ENCODE assay signal across 8 mouse cellular contexts in genomic region chr13:104590097-104590607, GRCm38 (mm10).
A peak's percentile ranks its signal among the peaks of the same experiment; 100 is the strongest.
DNase-seq lines count a peak whose midpoint lies in the region; ATAC-seq and TF ChIP-seq lines count a peak whose summit lies in the region.
"Had no signal": no experiment of that assay in that cellular context is flagged by ENCODE, and none has a peak within 500 bp of the region (broad histone marks: within the 10 kb centered on the region; RNA-seq: fewer than 3 reads in every experiment).

No protein-coding gene starts in this region.

- H3K9ac ChIP-seq in embryonic facial prominence, embryonic 11.5 days (replicated peaks; ENCODE audit: low read length), result no peak overlapping the region
- peak overlapping the region; percentile 13; the same call in 1 of the 2 replicates for H3K9ac ChIP-seq in limb, embryonic 14.5 days (ENCODE audit: low read depth, low read length, severe bottlenecking)
- H3K9ac ChIP-seq: neural tube, embryonic 12.5 days had no signal

- no peaks in the 10 kb centered on the region for H3K9me3 ChIP-seq in embryonic facial prominence, embryonic 11.5 days (replicated peaks; ENCODE audit: control insufficient read depth, low read length)
- H3K9me3 ChIP-seq in limb, embryonic 14.5 days (ENCODE audit: control insufficient read depth, low read length), result no peaks in the 10 kb centered on the region
- H3K9me3 ChIP-seq: neural tube, embryonic 12.5 days had no signal

- H3K4me3 ChIP-seq in embryonic facial prominence, embryonic 11.5 days (ENCODE audit: low read depth, low read length), result no peak overlapping the region
- no peak overlapping the region for H3K4me3 ChIP-seq in limb, embryonic 14.5 days (replicated peaks; ENCODE audit: low read length)
- H3K4me3 ChIP-seq: neural tube, embryonic 12.5 days had no signal

- no peak overlapping the region for H3K4me2 ChIP-seq in embryonic facial prominence, embryonic 11.5 days (ENCODE audit: low read depth, low read length)
- H3K4me2 ChIP-seq in limb, embryonic 14.5 days (replicated peaks; ENCODE audit: low read depth, low read length, severe bottlenecking), result no peak overlapping the region
- H3K4me2 ChIP-seq: neural tube, embryonic 12.5 days had no signal

- intact Hi-C loops in left cerebral cortex, postnatal 4 days (cut with DNase I), result no loop called here
- intact Hi-C loops in left cerebral cortex, postnatal 36 days (cut with DNase I), result no loop called here

- WGBS in embryonic facial prominence, embryonic 11.5 days, result 48% methylated on average over 11 of the region's 11 CpGs
- WGBS in limb, embryonic 14.5 days, result 39% methylated on average over 11 of the region's 11 CpGs

- H3K27ac ChIP-seq in embryonic facial prominence, embryonic 11.5 days (replicated peaks; ENCODE audit: low read depth, low read length), result no peak overlapping the region
- H3K27ac ChIP-seq in limb, embryonic 14.5 days (replicated peaks; ENCODE audit: low read depth, low read length), result no peak overlapping the region
- H3K27ac ChIP-seq: neural tube, embryonic 12.5 days had no signal

- no peak for TF ChIP-seq POLR2A in limb, embryonic 14.5 days (IDR thresholded peaks at IDR 0.05; ENCODE audit: borderline replicate concordance, extremely low read depth, insufficient read depth, insufficient read length)

- no peaks in the 10 kb centered on the region for H3K4me1 ChIP-seq in embryonic facial prominence, embryonic 11.5 days (ENCODE audit: control insufficient read depth, insufficient read depth, low read length)
- H3K4me1 ChIP-seq in limb, embryonic 14.5 days (ENCODE audit: control insufficient read depth, insufficient read depth, low read length), result peaks cover 8% of the 10 kb centered on the region
- H3K4me1 ChIP-seq: neural tube, embryonic 12.5 days had no signal

- no peak for ATAC-seq in embryonic facial prominence, embryonic 11.5 days (replicated peaks; ENCODE audit: insufficient number of reproducible peaks, low FRiP score, low TSS enrichment, low read depth)
- ATAC-seq in limb, embryonic 14.5 days (ENCODE audit: low FRiP score, low read depth), result peak; percentile 50; the same call in 1 of the 2 replicates

- DNase-seq in left cerebral cortex, postnatal 4 days, result peak; percentile 67
- no peak for DNase-seq in left cerebral cortex, postnatal 36 days (ENCODE audit: low spot score in 2 of 2)
- peak; percentile 75 for DNase-seq in ZHBTc4 (ENCODE audit: low read depth, low spot score)
- peak; percentile 47 for DNase-seq in embryonic facial prominence, embryonic 11.5 days (ENCODE audit: low spot score)
- DNase-seq in limb, embryonic 14.5 days (ENCODE audit: low spot score), result peak; percentile 71
- DNase-seq in yolk sac, embryonic 10.5 days (ENCODE audit: low spot score), result no peak
- no peak for DNase-seq in urinary bladder, postnatal 14 days (ENCODE audit: low spot score)

- H3K27me3 ChIP-seq in embryonic facial prominence, embryonic 11.5 days (ENCODE audit: control insufficient read depth, insufficient read depth, low read length), result no peaks in the 10 kb centered on the region
- no peaks in the 10 kb centered on the region for H3K27me3 ChIP-seq in limb, embryonic 14.5 days (ENCODE audit: control insufficient read depth, insufficient read depth, low read length)
- H3K27me3 ChIP-seq: neural tube, embryonic 12.5 days had no signal

- no peaks in the 10 kb centered on the region for H3K36me3 ChIP-seq in embryonic facial prominence, embryonic 11.5 days (replicated peaks; ENCODE audit: control insufficient read depth, insufficient read depth, low read depth, low read length)
- no peaks in the 10 kb centered on the region for H3K36me3 ChIP-seq in limb, embryonic 14.5 days (ENCODE audit: control insufficient read depth, insufficient read depth, low read length)
- H3K36me3 ChIP-seq: neural tube, embryonic 12.5 days had no signal

Comparison
In these comparisons a context has a peak if more than half of its experiments do, and no peak if none do; other contexts are left out.
1. DNase-seq: peak in left cerebral cortex, postnatal 4 days (single experiment), ZHBTc4 (single experiment), embryonic facial prominence, embryonic 11.5 days (single experiment) and limb, embryonic 14.5 days (single experiment); none in left cerebral cortex, postnatal 36 days (0 of 2), yolk sac, embryonic 10.5 days (single experiment) and urinary bladder, postnatal 14 days (single experiment).